Mouse (Mus musculus) liver, postnatal 0 days (tissue): ENCODE measurements around the gene Emb.

Experiments used
- CTCF ChIP-seq: sonication (generic); IDR thresholded peaks from 2 replicates; pipeline ENCODE4 v1.5.1; 2016; ENCODE audit warnings: antibody characterized with exemption, low read depth
- EP300 ChIP-seq: IDR thresholded peaks from 2 replicates; pipeline ENCODE4 v1.6.1; 2016; ENCODE audit warnings: antibody characterized with exemption, low read depth, mild to moderate bottlenecking

DNA sequence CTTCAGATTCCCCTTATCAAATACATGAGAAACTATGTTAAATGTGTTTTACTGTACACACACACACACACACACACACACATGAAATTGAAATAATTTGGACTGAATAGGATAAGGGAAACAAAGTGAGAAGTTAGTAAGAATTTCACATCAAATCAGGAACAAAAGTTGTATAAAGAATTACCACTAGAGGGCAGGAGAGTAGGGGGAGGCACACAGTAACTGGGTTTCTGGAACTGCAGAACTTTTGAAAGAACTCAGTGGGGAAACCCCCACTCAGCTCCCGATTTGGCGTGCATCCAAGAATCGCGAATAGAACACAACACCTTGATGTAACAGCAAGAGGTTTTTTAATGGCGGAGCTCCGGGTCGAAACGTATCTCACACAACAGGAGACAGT is 43.3 kb upstream of the Emb start:
- TF ChIP-seq CTCF (peak; percentile 31), EP300 (no peak)
